Mouse (Mus musculus) gastrocnemius, postnatal 4 days (tissue): ENCODE results near the gene Fcnb. TPM values are rescaled to one million over a fixed set of nuclear protein-coding genes. Genes with fewer than 3 reads are reported as not detected.

Experiments
- DNase-seq, 2 experiments: peaks; one replicate each; pipeline ENCODE4 v3.0.0; 2021 to 2022; ENCODE audit warnings: low spot score in 2 of 2, mixed read lengths in 2 of 2
- total RNA-seq, 2 experiments: library from RNA; stranded (reverse); gene quantifications; 2 replicates each; pipeline ENCODE4 v1.2.3; 2021

The Fcnb gene
- total RNA-seq, 2 experiments from 2014 or later = not detected

DNA sequence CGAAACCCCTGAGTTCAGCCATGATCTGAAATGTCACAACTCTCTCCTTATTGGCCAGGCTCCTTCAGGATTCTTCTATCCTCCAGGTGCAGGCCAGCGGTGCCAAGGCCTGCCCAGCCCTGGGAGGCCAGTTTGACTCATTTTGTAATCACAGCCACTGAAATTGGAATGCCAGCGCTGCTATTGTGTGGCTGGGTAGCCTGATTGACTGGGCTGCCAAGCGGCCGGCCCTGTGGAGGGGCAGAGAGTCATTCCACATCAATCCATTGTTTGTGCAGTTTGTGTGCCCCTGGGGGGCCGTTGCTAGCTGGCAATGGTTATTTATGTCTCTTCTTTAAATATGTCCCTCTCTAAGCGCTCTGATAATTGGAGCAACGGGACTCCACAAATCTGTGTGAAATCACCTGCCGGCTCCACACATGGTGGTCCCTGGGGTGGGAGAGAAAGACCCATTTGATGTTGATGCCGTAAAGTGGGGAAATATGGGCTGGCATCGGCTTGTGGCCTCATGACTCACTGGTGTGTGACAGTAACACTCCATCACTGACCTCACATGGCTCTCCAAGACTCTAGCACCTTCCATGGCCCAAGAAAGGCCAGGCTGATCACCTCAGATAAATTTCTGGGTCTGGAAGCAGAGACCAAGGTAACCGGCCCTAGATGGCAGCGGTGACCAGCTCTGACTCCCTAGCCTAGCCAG lies 50.5 kb downstream of the Fcnb start:
- DNase-seq = no peak

DNA sequence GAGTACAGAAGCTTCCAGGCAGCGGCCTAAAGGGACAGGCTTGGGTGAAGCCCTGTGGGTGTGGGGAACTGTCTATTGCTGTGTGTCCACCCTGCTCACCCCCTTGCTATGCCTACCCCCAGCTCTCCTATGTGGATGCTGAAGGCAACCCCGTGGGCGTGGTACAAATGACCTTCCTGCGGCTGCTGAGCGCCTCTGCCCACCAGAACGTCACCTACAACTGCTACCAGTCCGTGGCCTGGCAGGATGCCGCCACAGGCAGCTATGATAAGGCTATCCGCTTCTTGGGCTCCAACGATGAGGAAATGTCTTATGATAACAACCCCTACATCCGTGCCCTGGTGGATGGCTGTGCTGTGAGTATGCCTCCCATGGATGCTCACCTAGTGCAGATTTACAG lies 52.2 kb downstream of the Fcnb start:
- no peak for DNase-seq

GRCm38 (mm10) chr2:28031860-28032259 lies 52.8 kb downstream of the Fcnb start:
- no peak for DNase-seq

Other genes starting within 250 kb of the Fcnb start
- 100 to 1,000 TPM; 479 to 480 TPM for gene Col5a1, start 198.5 kb downstream of the Fcnb start, total RNA-seq
- gene Olfm1, start 108.1 kb upstream of the Fcnb start, total RNA-seq = 10 to 100 TPM; 27.0 to 34.0 TPM